Mouse (Mus musculus) kidney, postnatal 0 days (tissue): Measurements from ENCODE around the gene Jrkl. TPM values are rescaled to one million over a fixed set of nuclear protein-coding genes. Genes with fewer than 3 reads are reported as not detected.

Experiments
- ATAC-seq: fragments of 200-750 bp; cut with Nextera tagmentation; replicated peaks from 2 replicates; pipeline ENCODE4 v1.8.0; 2017; ENCODE audit warnings: low read depth, moderate number of reproducible peaks, moderate TSS enrichment, moderate library complexity; ENCODE audit not compliant: low FRiP score
- DNase-seq: peaks from one replicate; pipeline ENCODE4 v3.0.0-alpha.2; 2016; ENCODE audit warnings: low spot score
- H3K27ac ChIP-seq: fragments of 300-500 bp; sonication (generic); 2 replicates; pipeline ENCODE4 v1.5.1; 2014; ENCODE audit warnings: mild to moderate bottlenecking
- H3K27me3 ChIP-seq: fragments of 300-500 bp; sonication (generic); 2 replicates; pipeline ENCODE4 v1.6.1; 2014; ENCODE audit warnings: low read length, mixed read lengths; ENCODE audit not compliant: insufficient read depth
- H3K36me3 ChIP-seq: fragments of 300-500 bp; sonication (generic); 2 replicates; pipeline ENCODE4 v1.6.1; 2014; ENCODE audit warnings: low read length, mixed read lengths; ENCODE audit not compliant: insufficient read depth
- H3K4me1 ChIP-seq: fragments of 300-500 bp; sonication (generic); replicated peaks from 2 replicates; pipeline ENCODE4 v1.6.1; 2014; ENCODE audit warnings: antibody characterized with exemption, low read length, mixed read lengths; ENCODE audit not compliant: insufficient read depth
- H3K4me2 ChIP-seq: fragments of 300-500 bp; sonication (generic); 2 replicates; pipeline ENCODE4 v1.6.1; 2014; ENCODE audit warnings: mild to moderate bottlenecking, low read length, moderate library complexity, mixed read lengths
- H3K4me3 ChIP-seq: fragments of 300-500 bp; sonication (generic); replicated peaks from 2 replicates; pipeline ENCODE4 v1.5.1; 2014; ENCODE audit warnings: low read depth, low read length
- H3K9ac ChIP-seq: fragments of 300-500 bp; sonication (generic); 2 replicates; pipeline ENCODE4 v1.6.1; 2014; ENCODE audit warnings: low read depth, low read length
- H3K9me3 ChIP-seq: fragments of 300-500 bp; sonication (generic); replicated peaks from 2 replicates; pipeline ENCODE4 v1.6.1; 2016; ENCODE audit warnings: low read length, inconsistent platforms, mixed read lengths
- CTCF ChIP-seq: IDR thresholded peaks from 2 replicates; pipeline ENCODE4 v1.5.1; 2016; ENCODE audit warnings: antibody characterized with exemption, low read depth, mild to moderate bottlenecking, moderate library complexity
- WGBS: fragments of 180-500 bp; shearing (Covaris S2); extraction: QIAGEN DNeasy Blood & Tissue Kit; methylation state at CpG from one replicate; pipeline ENCODE4 v1.1.7; 2014; 5-methylcytosine and 5-hydroxymethylcytosine counted together
- polyA plus RNA-seq: library from polyadenylated mRNA; unstranded; fragments of >200 nt; fragmentation: Nextera tagmentation; extraction: Ambion mirVana; gene quantifications from 2 replicates; pipeline ENCODE4 v1.2.1, GENCODE M21; 2015

Jrkl gene
- 9.0 and 10.1 TPM in 2 replicates for polyA plus RNA-seq

DNA sequence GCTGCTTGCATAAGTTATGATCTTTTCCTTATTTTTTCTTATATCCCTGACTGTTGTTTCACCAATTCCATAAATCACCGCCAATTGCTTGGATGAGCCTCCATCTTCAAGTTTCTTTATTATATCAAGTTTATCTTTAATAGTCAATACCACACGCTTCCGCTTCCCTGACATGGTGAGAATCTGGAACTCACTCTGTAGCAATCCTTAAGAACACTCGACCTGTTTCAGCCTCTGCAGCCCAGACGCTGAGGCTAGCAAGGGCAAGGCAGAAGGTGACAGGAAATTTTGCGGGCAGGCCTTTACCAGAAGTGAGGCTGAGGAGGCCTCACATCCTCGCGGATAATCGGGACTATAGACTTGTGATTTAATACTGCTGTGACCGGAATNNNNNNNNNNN lies at the start of gene Jrkl:
Jrkl (minus strand) TSS at position 349 of the 400 bp plus-strand sequence.
- H3K9me3 ChIP-seq = no peaks in the 10 kb centered on the region
- H3K4me3 ChIP-seq = peak within 1 kb of the TSS; percentile 42
- peak within 1 kb of the TSS; percentile 77 for H3K27ac ChIP-seq
- DNase-seq = peak; percentile 53
- H3K36me3 ChIP-seq = no peaks in the 10 kb centered on the region
- H3K4me2 ChIP-seq = peak within 1 kb of the TSS; percentile 56
- peak within 1 kb of the TSS; percentile 45 for H3K9ac ChIP-seq
- no peak for TF ChIP-seq CTCF
- no peaks in the 10 kb centered on the region; the same call in 1 of the 2 replicates for H3K4me1 ChIP-seq
- no peak for ATAC-seq
- H3K27me3 ChIP-seq = no peaks in the 10 kb centered on the region
- 7% methylated on average over 10 of the region's 10 CpGs for WGBS

DNA sequence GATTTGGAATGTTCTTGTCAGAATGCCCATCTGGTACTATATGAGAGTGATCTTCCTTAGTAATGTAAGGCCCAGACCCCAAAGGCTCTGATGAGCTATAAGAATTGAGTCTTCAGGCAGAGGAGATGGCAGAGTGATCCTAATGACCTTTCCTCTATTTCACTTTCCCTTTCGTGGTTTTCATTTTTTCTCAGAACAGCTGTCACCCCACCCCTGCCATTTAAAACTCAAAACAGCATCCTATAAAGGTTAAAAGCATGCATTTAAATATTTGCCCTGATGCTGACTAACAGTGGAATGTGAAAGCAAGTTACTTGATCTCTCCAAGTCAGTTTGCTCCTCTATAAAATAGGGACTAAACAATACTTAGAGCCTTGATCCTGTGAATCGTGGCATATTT lies 41.9 kb upstream of the Jrkl start:
- DNase-seq (no peak), ATAC-seq (no peak)
- Histone ChIP-seq H3K4me1 (no peaks in the 10 kb centered on the region), H3K36me3 (no peaks in the 10 kb centered on the region), H3K27ac (no peak overlapping the region), H3K9ac (no peak overlapping the region), H3K4me2 (no peak overlapping the region), H3K4me3 (no peak overlapping the region), H3K9me3 (no peaks in the 10 kb centered on the region), H3K27me3 (no peaks in the 10 kb centered on the region)
- 56% methylated on average over 2 of the region's 2 CpGs for WGBS
- TF ChIP-seq CTCF = no peak

DNA sequence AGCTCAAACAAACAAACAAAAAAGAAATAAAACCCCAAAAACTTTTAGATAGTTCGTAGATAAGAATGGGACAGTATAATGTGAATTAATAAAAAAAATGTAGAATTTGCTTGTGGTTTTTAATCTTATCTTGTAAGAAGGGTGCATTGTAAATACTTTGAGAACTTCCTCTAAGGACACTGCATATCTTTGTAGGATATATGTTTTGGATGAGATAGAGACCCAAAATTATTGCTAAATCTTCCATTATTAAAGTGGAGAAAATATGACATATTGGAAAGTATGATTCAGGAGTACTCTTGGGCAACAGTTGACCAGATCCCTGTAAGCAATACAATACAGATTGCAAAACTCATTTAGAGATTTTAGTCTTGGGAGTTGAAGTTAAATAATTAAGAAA lies 27.6 kb upstream of the Jrkl start:
- DNase-seq = no peak
- no peaks in the 10 kb centered on the region for H3K4me1 ChIP-seq
- no peaks in the 10 kb centered on the region for H3K27me3 ChIP-seq
- H3K9me3 ChIP-seq = no peaks in the 10 kb centered on the region
- TF ChIP-seq CTCF = no peak
- no peak overlapping the region for H3K4me3 ChIP-seq
- no peaks in the 10 kb centered on the region for H3K36me3 ChIP-seq
- ATAC-seq = no peak
- no peak overlapping the region for H3K9ac ChIP-seq
- no peak overlapping the region for H3K4me2 ChIP-seq
- H3K27ac ChIP-seq = no peak overlapping the region
- 87% methylated on average over 1 of the region's 1 CpGs for WGBS

DNA sequence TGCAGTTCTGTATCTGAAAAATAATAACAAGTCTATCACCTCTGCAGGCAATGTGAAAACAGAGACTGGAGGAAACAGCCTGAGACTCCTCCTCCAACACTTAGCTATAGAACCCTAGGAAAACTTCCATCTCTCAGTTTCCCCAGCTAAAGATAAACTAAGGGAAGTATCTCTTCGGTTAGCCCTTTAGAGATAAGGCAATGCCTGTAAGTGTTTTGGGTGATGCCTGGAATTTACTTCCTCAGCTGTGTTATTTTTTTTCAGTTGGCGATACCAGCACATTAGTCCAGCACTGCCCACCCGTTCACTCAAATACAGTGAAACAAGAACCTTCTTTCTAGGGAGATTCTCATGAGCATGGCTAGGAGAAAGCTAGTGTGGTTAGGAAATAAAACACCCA lies 15.4 kb upstream of the Jrkl start:
- H3K36me3 ChIP-seq = no peaks in the 10 kb centered on the region
- no peaks in the 10 kb centered on the region for H3K9me3 ChIP-seq
- ATAC-seq (no peak), DNase-seq (no peak)
- WGBS = 82% methylated on average over 3 of the region's 3 CpGs
- H3K27me3 ChIP-seq = no peaks in the 10 kb centered on the region
- no peak for TF ChIP-seq CTCF
- no peak overlapping the region for H3K4me2 ChIP-seq
- H3K4me3 ChIP-seq = no peak overlapping the region
- H3K9ac ChIP-seq = no peak overlapping the region
- no peaks in the 10 kb centered on the region for H3K4me1 ChIP-seq
- no peak overlapping the region for H3K27ac ChIP-seq

DNA sequence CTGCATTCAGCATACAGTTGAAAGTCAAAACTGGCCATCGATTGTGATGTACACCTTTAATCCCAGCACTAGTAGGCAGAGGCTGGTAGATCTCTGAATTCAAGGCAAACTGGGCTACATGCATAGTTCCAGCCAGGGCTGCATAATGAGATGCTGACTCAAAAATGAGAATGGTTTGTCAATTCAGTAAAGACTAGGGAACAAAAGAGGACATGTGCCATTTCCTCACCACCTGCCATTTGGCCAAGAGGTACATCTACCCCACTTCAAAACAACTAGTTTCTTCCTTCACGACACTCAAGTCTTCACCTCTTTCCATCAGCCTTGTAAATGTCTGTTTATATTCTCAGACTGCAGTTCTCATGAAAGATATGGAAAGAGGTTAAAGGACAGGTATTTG lies 12.5 kb upstream of the Jrkl start:
- DNase-seq = no peak
- H3K27ac ChIP-seq = no peak overlapping the region
- no peak for TF ChIP-seq CTCF
- ATAC-seq = no peak
- WGBS = 85% methylated on average over 2 of the region's 2 CpGs
- H3K4me1 ChIP-seq = no peaks in the 10 kb centered on the region
- H3K36me3 ChIP-seq = no peaks in the 10 kb centered on the region
- H3K9me3 ChIP-seq = no peaks in the 10 kb centered on the region
- H3K27me3 ChIP-seq = no peaks in the 10 kb centered on the region
- no peak overlapping the region for H3K4me3 ChIP-seq
- H3K9ac ChIP-seq = no peak overlapping the region
- no peak overlapping the region for H3K4me2 ChIP-seq

DNA sequence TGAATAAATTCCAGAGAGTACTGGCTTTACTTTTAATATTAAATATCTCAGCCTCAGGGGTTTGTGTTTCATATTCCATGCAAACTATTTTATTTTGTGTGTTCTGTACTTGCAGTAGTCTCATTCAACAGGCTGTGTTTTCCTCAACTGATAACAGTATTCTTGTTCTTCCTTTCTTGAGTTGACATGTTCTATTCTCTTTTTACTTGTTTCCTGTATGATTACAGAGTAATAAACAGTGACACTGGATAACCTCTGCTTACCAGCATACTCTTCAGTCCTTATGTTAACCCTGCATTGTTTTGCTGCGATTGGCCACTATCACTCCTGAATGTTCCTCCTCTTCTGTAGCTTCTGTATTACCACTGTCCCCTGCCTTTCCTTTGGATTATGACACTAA lies 11.1 kb upstream of the Jrkl start:
- no peaks in the 10 kb centered on the region for H3K36me3 ChIP-seq
- WGBS = 96% methylated on average over 1 of the region's 1 CpGs

DNA sequence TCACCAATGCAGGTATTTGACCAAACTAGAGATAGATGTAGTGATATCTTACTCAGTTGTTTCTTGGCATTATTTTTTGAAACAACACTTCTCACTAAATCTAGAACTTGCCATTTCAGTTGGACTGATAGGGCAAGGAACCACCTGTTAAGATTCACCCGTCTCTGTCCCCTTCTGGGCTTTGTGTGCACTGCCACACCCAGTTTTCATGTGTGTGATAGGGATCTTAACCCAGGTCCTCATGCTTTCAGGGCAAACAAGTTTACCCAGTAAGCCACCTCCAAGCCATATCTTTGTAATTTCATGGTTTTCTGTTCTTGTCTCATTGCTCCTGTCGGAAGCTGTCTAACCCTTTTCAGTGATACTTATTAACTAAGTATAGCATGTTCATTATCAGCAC lies 5.6 kb upstream of the Jrkl start:
- Histone ChIP-seq H3K27me3 (no peaks in the 10 kb centered on the region), H3K9me3 (no peaks in the 10 kb centered on the region), H3K4me1 (no peaks in the 10 kb centered on the region; the same call in 1 of the 2 replicates), H3K4me2 (no peak overlapping the region), H3K9ac (no peak overlapping the region), H3K4me3 (no peak overlapping the region), H3K27ac (no peak overlapping the region), H3K36me3 (no peaks in the 10 kb centered on the region)
- ATAC-seq (no peak), DNase-seq (no peak)
- WGBS = 89% methylated on average over 2 of the region's 2 CpGs
- TF ChIP-seq CTCF = no peak

More for the DNA sequence above, 11.1 kb upstream of the Jrkl start:
- Histone ChIP-seq H3K27ac (no peak overlapping the region), H3K4me2 (no peak overlapping the region), H3K9ac (no peak overlapping the region), H3K4me3 (no peak overlapping the region), H3K27me3 (no peaks in the 10 kb centered on the region), H3K4me1 (no peaks in the 10 kb centered on the region), H3K9me3 (no peaks in the 10 kb centered on the region)
- TF ChIP-seq CTCF = no peak
- ATAC-seq (no peak), DNase-seq (no peak)
